Mouse (Mus musculus) embryonic facial prominence, embryonic 14.5 days (tissue): Measurements from ENCODE around the gene Nrip3. TPM values are rescaled to one million over a fixed set of nuclear protein-coding genes. Genes with fewer than 3 reads are reported as not detected.
A peak's percentile ranks its signal among the peaks of the same experiment; 100 is the strongest.

Experiments used
- ATAC-seq: fragments of 200-750 bp; cut with Nextera tagmentation; 2 replicates; pipeline ENCODE4 v1.8.0; 2017; ENCODE audit warnings: low read depth, moderate number of reproducible peaks, moderate TSS enrichment
- DNase-seq: peaks from one replicate; pipeline ENCODE4 v3.0.0-alpha.2; 2015; ENCODE audit warnings: low spot score
- H3K27ac ChIP-seq: fragments of 300-500 bp; sonication (generic); replicated peaks from 2 replicates; pipeline ENCODE4 v1.5.1; 2014; ENCODE audit warnings: low read depth, mild to moderate bottlenecking, low read length, moderate library complexity
- H3K27me3 ChIP-seq: fragments of 300-500 bp; sonication (generic); replicated peaks from 2 replicates; pipeline ENCODE4 v1.6.1; 2014; ENCODE audit warnings: low read length; ENCODE audit not compliant: control insufficient read depth, insufficient read depth
- H3K36me3 ChIP-seq: fragments of 300-500 bp; sonication (generic); 2 replicates; pipeline ENCODE4 v1.6.1; 2014; ENCODE audit warnings: low read length, mixed read lengths; ENCODE audit not compliant: control insufficient read depth, insufficient read depth
- H3K4me1 ChIP-seq: fragments of 300-500 bp; sonication (generic); 2 replicates; pipeline ENCODE4 v1.6.1; 2014; ENCODE audit warnings: antibody characterized with exemption, low read length; ENCODE audit not compliant: control insufficient read depth, insufficient read depth
- H3K4me2 ChIP-seq: fragments of 300-500 bp; sonication (generic); 2 replicates; pipeline ENCODE4 v1.6.1; 2014; ENCODE audit warnings: low read depth, mild to moderate bottlenecking, low read length, moderate library complexity, mixed read lengths
- H3K4me3 ChIP-seq: fragments of 300-500 bp; sonication (generic); 2 replicates; pipeline ENCODE4 v1.5.1; 2014; ENCODE audit warnings: low read depth, mild to moderate bottlenecking, low read length
- H3K9ac ChIP-seq: fragments of 300-500 bp; sonication (generic); 2 replicates; pipeline ENCODE4 v1.6.1; 2014; ENCODE audit warnings: low read depth, mild to moderate bottlenecking, low read length, moderate library complexity, mixed read lengths
- H3K9me3 ChIP-seq: fragments of 300-500 bp; sonication (generic); 2 replicates; pipeline ENCODE4 v1.6.1; 2016; ENCODE audit warnings: low read length; ENCODE audit not compliant: control insufficient read depth
- WGBS: fragments of 180-500 bp; shearing (Covaris S2); extraction: QIAGEN DNeasy Blood & Tissue Kit; methylation state at CpG from one replicate; pipeline ENCODE4 v1.1.7; 2014; 5-methylcytosine and 5-hydroxymethylcytosine counted together
- polyA plus RNA-seq: library from polyadenylated mRNA; unstranded; fragments of >200 nt; fragmentation: Nextera tagmentation; extraction: Ambion mirVana; gene quantifications from 2 replicates; pipeline ENCODE4 v1.2.1, GENCODE M21; 2014

Nrip3 gene
- polyA plus RNA-seq, 1 experiment from 2014 or later, result 1.8 TPM

GRCm38 (mm10) chr7:109723697-109724096 is 58.1 kb downstream of the Nrip3 start, which contains the start of gene BC051019:
TSS of gene BC051019 (minus strand) at chr7:109723850.
- Histone ChIP-seq H3K36me3 (no peaks in the 10 kb centered on the region), H3K4me2 (no peak within 1 kb of the TSS), H3K27ac (no peak within 1 kb of the TSS), H3K4me1 (no peaks in the 10 kb centered on the region), H3K27me3 (no peaks in the 10 kb centered on the region), H3K9me3 (0 out of 2 replicates have a peak, but pooled peaks cover 4% of the 10 kb centered on the region), H3K4me3 (no peak within 1 kb of the TSS), H3K9ac (no peak within 1 kb of the TSS)
- WGBS, result 87% methylated on average over 5 of the region's 5 CpGs
- DNase-seq (no peak), ATAC-seq (no peak)

GRCm38 (mm10) chr7:109723114-109723513 is 58.7 kb downstream of the Nrip3 start:
- H3K9me3 ChIP-seq, result 0 out of 2 replicates have a peak, but pooled peaks cover 4% of the 10 kb centered on the region
- no peaks in the 10 kb centered on the region for H3K4me1 ChIP-seq
- ATAC-seq (no peak), DNase-seq (no peak)
- H3K27ac ChIP-seq, result no peak overlapping the region
- no peak overlapping the region for H3K4me2 ChIP-seq
- H3K27me3 ChIP-seq, result no peaks in the 10 kb centered on the region
- no peak overlapping the region for H3K4me3 ChIP-seq
- H3K9ac ChIP-seq, result no peak overlapping the region
- H3K36me3 ChIP-seq, result no peaks in the 10 kb centered on the region
- WGBS, result 91% methylated on average over 7 of the region's 8 CpGs

- Histone ChIP-seq H3K9ac (no peak overlapping the region), H3K4me2 (no peak overlapping the region), H3K9me3 (0 out of 2 replicates have a peak, but pooled peaks cover 4% of the 10 kb centered on the region), H3K27me3 (no peaks in the 10 kb centered on the region), H3K4me1 (no peaks in the 10 kb centered on the region), H3K36me3 (no peaks in the 10 kb centered on the region), H3K27ac (no peak overlapping the region), H3K4me3 (no peak overlapping the region)
- ATAC-seq, result no peak
- 99% methylated on average over 2 of the region's 2 CpGs for WGBS
- no peak for DNase-seq
Measured at GRCm38 (mm10) chr7:109722618-109723017, 59.2 kb downstream of the Nrip3 start.

GRCm38 (mm10) chr7:109719286-109719685 is 62.5 kb downstream of the Nrip3 start:
- DNase-seq (peak; percentile 81), ATAC-seq (no peak)
- WGBS, result 55% methylated on average over 9 of the region's 9 CpGs

GRCm38 (mm10) chr7:109713434-109713982 is 68.3 kb downstream of the Nrip3 start:
- DNase-seq, result no peak
- 79% methylated on average over 2 of the region's 2 CpGs for WGBS
- Histone ChIP-seq H3K4me3 (no peak overlapping the region), H3K27ac (no peak overlapping the region), H3K36me3 (peaks cover 37% of the 10 kb centered on the region), H3K27me3 (no peaks in the 10 kb centered on the region), H3K4me2 (no peak overlapping the region), H3K9ac (no peak overlapping the region), H3K9me3 (no peaks in the 10 kb centered on the region), H3K4me1 (0 out of 2 replicates have a peak, but pooled peaks cover 3% of the 10 kb centered on the region)
- ATAC-seq, result no peak

More at GRCm38 (mm10) chr7:109719286-109719685, 62.5 kb downstream of the Nrip3 start:
- no peak overlapping the region for H3K9ac ChIP-seq
- no peak overlapping the region for H3K27ac ChIP-seq
- no peak overlapping the region for H3K4me2 ChIP-seq
- no peak overlapping the region for H3K4me3 ChIP-seq
- 0 out of 2 replicates have a peak, but pooled peaks cover 4% of the 10 kb centered on the region for H3K9me3 ChIP-seq
- no peaks in the 10 kb centered on the region for H3K27me3 ChIP-seq
- no peaks in the 10 kb centered on the region for H3K4me1 ChIP-seq
- no peaks in the 10 kb centered on the region for H3K36me3 ChIP-seq

- ATAC-seq (no peak), DNase-seq (no peak)
- H3K4me2 ChIP-seq, result no peak overlapping the region
- peaks cover 3% of the 10 kb centered on the region; the same call in 1 of the 2 replicates for H3K4me1 ChIP-seq
- H3K9me3 ChIP-seq, result no peaks in the 10 kb centered on the region
- H3K27me3 ChIP-seq, result no peaks in the 10 kb centered on the region
- WGBS, result 89% methylated on average over 7 of the region's 7 CpGs
- H3K4me3 ChIP-seq, result no peak overlapping the region
- peaks cover 37% of the 10 kb centered on the region for H3K36me3 ChIP-seq
- H3K9ac ChIP-seq, result no peak overlapping the region
- no peak overlapping the region for H3K27ac ChIP-seq
Measured at GRCm38 (mm10) chr7:109712198-109712597, 69.6 kb downstream of the Nrip3 start.

GRCm38 (mm10) chr7:109710069-109710468 is 71.8 kb downstream of the Nrip3 start:
- no peak overlapping the region for H3K4me2 ChIP-seq
- no peaks in the 10 kb centered on the region for H3K9me3 ChIP-seq
- no peak for ATAC-seq
- H3K4me3 ChIP-seq, result no peak overlapping the region
- peaks cover 37% of the 10 kb centered on the region for H3K36me3 ChIP-seq
- DNase-seq, result no peak
- H3K4me1 ChIP-seq, result peaks cover 3% of the 10 kb centered on the region; the same call in 1 of the 2 replicates
- H3K27me3 ChIP-seq, result no peaks in the 10 kb centered on the region
- no peak overlapping the region for H3K9ac ChIP-seq
- 0 out of 2 replicates have a peak overlapping the region, but pooled peaks have one; percentile 41 for H3K27ac ChIP-seq
- whole genome bisulfite sequencing, result 78% methylated on average over 1 of the region's 1 CpGs

- Histone ChIP-seq H3K27me3 (no peaks in the 10 kb centered on the region), H3K9me3 (no peaks in the 10 kb centered on the region), H3K9ac (no peak overlapping the region), H3K4me1 (peaks cover 3% of the 10 kb centered on the region; the same call in 1 of the 2 replicates), H3K27ac (peak overlapping the region; percentile 61), H3K4me2 (no peak overlapping the region), H3K36me3 (peaks cover 37% of the 10 kb centered on the region), H3K4me3 (no peak overlapping the region)
- peak; percentile 88 for DNase-seq
- ATAC-seq, result peak; percentile 80
- WGBS, result 15% methylated on average over 3 of the region's 3 CpGs
Measured at GRCm38 (mm10) chr7:109708961-109709382, 72.9 kb downstream of the Nrip3 start.
